Mouse (Mus musculus) neutrophil, adult 5-6 weeks (primary cell): ENCODE data around the gene Plin4. TPM values are rescaled to one million over a fixed set of nuclear protein-coding genes. Genes with fewer than 3 reads are reported as not detected.

Experiments used
- ATAC-seq: fragments of 151-379, 151-347 bp; 2 replicates; pipeline ENCODE4 v1.8.0; 2017; ENCODE audit warnings: mild to moderate bottlenecking, moderate TSS enrichment; ENCODE audit not compliant: insufficient number of reproducible peaks, poor library complexity, low FRiP score, severe bottlenecking; ENCODE audit errors: extremely low read depth
- total RNA-seq: library from RNA; stranded (forward); fragments of 200-1000 nt; gene quantifications from 2 replicates; pipeline ENCODE4 v1.2.3, GENCODE M21; 2017

Plin4 gene
- total RNA-seq, 1 experiment from 2014 or later = 1.2 TPM

GRCm38 (mm10) chr17:56131136-56131535 lies 21.5 kb upstream of the Plin4 start:
- no peak for ATAC-seq

- ATAC-seq = peak; percentile 17; the same call in 1 of the 2 replicates
These were observed 18.6 kb upstream of the Plin4 start for GRCm38 (mm10) chr17:56128246-56128645.

- no peak for ATAC-seq
These were observed 16.6 kb upstream of the Plin4 start for GRCm38 (mm10) chr17:56126175-56126574.

- no peak for ATAC-seq
These were observed 15.7 kb upstream of the Plin4 start for GRCm38 (mm10) chr17:56125276-56125630.

GRCm38 (mm10) chr17:56124377-56125275 lies 15.0 kb upstream of the Plin4 start:
- peak; percentile 36; the same call in 1 of the 2 replicates for ATAC-seq

GRCm38 (mm10) chr17:56123681-56124340 lies 14.2 kb upstream of the Plin4 start:
- ATAC-seq = no peak

GRCm38 (mm10) chr17:56123161-56123560 lies 13.6 kb upstream of the Plin4 start:
- no peak for ATAC-seq

- no peak for ATAC-seq
These were observed 12.2 kb upstream of the Plin4 start, which contains the start of gene Lrg1 for GRCm38 (mm10) chr17:56121826-56122225. Gene Lrg1, minus strand, starts transcription at chr17:56122001.

GRCm38 (mm10) chr17:56119981-56120880 lies 10.6 kb upstream of the Plin4 start:
- ATAC-seq = no peak

GRCm38 (mm10) chr17:56119431-56119830 lies 9.8 kb upstream of the Plin4 start:
- ATAC-seq = no peak

- ATAC-seq = 0 out of 2 replicates have a peak, but pooled peaks have one; percentile 18
These were observed 7.7 kb upstream of the Plin4 start, which contains the start of gene Plin5 for GRCm38 (mm10) chr17:56117251-56117710. Gene Plin5, minus strand, starts transcription at chr17:56117596.

GRCm38 (mm10) chr17:56116193-56116592 lies 6.6 kb upstream of the Plin4 start:
- no peak for ATAC-seq

- ATAC-seq = no peak
These were observed 3.1 kb upstream of the Plin4 start for GRCm38 (mm10) chr17:56112743-56113142.

- peak; percentile 57; the same call in 1 of the 2 replicates for ATAC-seq
These were observed 2.3 kb upstream of the Plin4 start for GRCm38 (mm10) chr17:56111864-56112263.

- no peak for ATAC-seq
These were observed 1.4 kb upstream of the Plin4 start for GRCm38 (mm10) chr17:56111021-56111420.

GRCm38 (mm10) chr17:56110571-56110970 lies 968 bp upstream of the Plin4 start:
- no peak for ATAC-seq

- ATAC-seq = no peak
These were observed 1.1 kb downstream of the Plin4 start for GRCm38 (mm10) chr17:56108334-56109044.

- no peak for ATAC-seq
These were observed 1.9 kb downstream of the Plin4 start for GRCm38 (mm10) chr17:56107736-56108135.
